Mouse (Mus musculus): ENCODE measurements around the gene Ptprd. TPM values are rescaled to one million over a fixed set of nuclear protein-coding genes. Genes with fewer than 3 reads are reported as not detected.

The Ptprd gene
- polyA plus RNA-seq, 1 experiment from 2014 or later: 18.6 TPM

DNA sequence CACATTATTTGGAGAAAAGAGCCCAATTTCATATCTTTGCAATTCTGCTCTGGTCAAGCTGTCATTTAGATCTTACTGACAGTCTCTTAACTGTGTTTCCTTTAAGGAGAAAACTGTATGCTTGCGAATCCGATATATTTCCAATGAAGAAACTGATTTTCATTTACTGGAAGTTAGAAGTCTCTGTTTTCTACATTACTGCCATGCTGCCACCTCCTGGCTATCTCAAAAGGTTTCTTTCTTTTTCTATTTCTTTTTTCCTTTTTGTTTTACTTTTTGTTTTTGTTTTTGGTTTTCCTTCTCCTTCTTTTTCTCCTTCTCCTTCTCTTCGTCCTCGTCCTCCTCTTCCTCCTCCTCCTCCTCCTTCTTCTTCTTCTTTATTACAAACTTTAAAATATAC, 812.6 kb downstream of the Ptprd start:
- no peak overlapping the region for H3K9ac ChIP-seq (ENCODE audit: low read length)

GRCm38 (mm10) chr4:77361728-77362127, 850.0 kb downstream of the Ptprd start:
- Histone ChIP-seq H3K27me3 (ENCODE audit: control insufficient read depth, insufficient read depth, low read length) (no peaks in the 10 kb centered on the region), H3K27ac (ENCODE audit: low read depth, low read length) (no peak overlapping the region), H3K9ac (ENCODE audit: low read length) (no peak overlapping the region), H3K4me1 (ENCODE audit: control insufficient read depth, insufficient read depth, low read length) (no peaks in the 10 kb centered on the region), H3K36me3 (ENCODE audit: control insufficient read depth, insufficient read depth, low read length) (no peaks in the 10 kb centered on the region), H3K4me2 (no peak overlapping the region), H3K9me3 (ENCODE audit: control insufficient read depth, low read length) (no peaks in the 10 kb centered on the region), H3K4me3 (ENCODE audit: low read depth, low read length) (no peak overlapping the region)
- ATAC-seq (ENCODE audit: low FRiP score) (0 out of 2 replicates have a peak, but pooled peaks have one; percentile 27), DNase-seq (ENCODE audit: low spot score, missing footprints) (peak; percentile 23)

More for the DNA sequence above, 812.6 kb downstream of the Ptprd start:
- no peaks in the 10 kb centered on the region for H3K9me3 ChIP-seq (ENCODE audit: control insufficient read depth, low read length)
- ATAC-seq (ENCODE audit: low FRiP score): no peak
- H3K27ac ChIP-seq (ENCODE audit: low read depth, low read length): no peak overlapping the region
- 88% methylated on average over 4 of the region's 4 CpGs for WGBS
- no peak overlapping the region for H3K4me2 ChIP-seq
- peak; percentile 82 for DNase-seq (ENCODE audit: low spot score, missing footprints)
- H3K4me3 ChIP-seq (ENCODE audit: low read depth, low read length): no peak overlapping the region
- H3K4me1 ChIP-seq (ENCODE audit: control insufficient read depth, insufficient read depth, low read length): no peaks in the 10 kb centered on the region
- H3K27me3 ChIP-seq (ENCODE audit: control insufficient read depth, insufficient read depth, low read length): no peaks in the 10 kb centered on the region
- H3K36me3 ChIP-seq (ENCODE audit: control insufficient read depth, insufficient read depth, low read length): no peaks in the 10 kb centered on the region

GRCm38 (mm10) chr4:77327198-77327597, 884.6 kb downstream of the Ptprd start:
- 85% methylated on average over 4 of the region's 4 CpGs for WGBS
- ATAC-seq (ENCODE audit: low FRiP score) (no peak), DNase-seq (ENCODE audit: low spot score, missing footprints) (no peak)
- Histone ChIP-seq H3K4me2 (no peak overlapping the region), H3K27ac (ENCODE audit: low read depth, low read length) (no peak overlapping the region), H3K9ac (ENCODE audit: low read length) (no peak overlapping the region), H3K4me1 (ENCODE audit: control insufficient read depth, insufficient read depth, low read length) (no peaks in the 10 kb centered on the region), H3K27me3 (ENCODE audit: control insufficient read depth, insufficient read depth, low read length) (no peaks in the 10 kb centered on the region), H3K4me3 (ENCODE audit: low read depth, low read length) (no peak overlapping the region), H3K9me3 (ENCODE audit: control insufficient read depth, low read length) (no peaks in the 10 kb centered on the region), H3K36me3 (ENCODE audit: control insufficient read depth, insufficient read depth, low read length) (no peaks in the 10 kb centered on the region)

DNA sequence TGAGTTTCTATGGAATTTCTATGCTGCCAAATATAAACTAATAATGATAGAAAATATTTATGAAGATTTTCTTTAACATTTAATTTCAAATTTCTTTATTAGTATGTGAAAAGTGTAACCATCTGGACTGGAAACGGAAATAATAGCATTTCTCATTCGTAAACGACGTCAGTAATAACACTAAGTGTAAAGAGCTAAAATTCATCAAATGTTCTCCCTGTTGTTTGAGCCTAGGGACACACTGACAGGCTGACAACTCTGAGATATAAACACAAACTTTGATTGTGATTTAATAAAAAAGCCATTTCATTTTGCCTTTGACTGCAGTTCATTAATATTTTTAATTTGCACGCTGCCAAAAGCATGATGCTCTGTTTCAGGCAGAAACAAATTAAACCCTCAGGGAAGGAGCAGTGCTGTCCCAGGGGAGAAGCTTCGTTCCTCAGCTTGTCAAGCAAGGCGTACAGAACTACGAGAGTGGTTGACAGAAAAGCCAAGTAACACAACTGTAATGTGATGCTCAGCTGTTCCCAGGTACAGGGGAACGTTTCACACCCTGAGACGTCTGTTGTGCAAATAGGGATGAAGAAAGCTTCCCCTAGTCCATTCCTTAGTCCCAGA, 894.6 kb downstream of the Ptprd start:
- Histone ChIP-seq H3K27ac (ENCODE audit: low read depth, low read length) (no peak overlapping the region), H3K27me3 (ENCODE audit: control insufficient read depth, insufficient read depth, low read length) (no peaks in the 10 kb centered on the region), H3K4me2 (no peak overlapping the region), H3K9me3 (ENCODE audit: control insufficient read depth, low read length) (no peaks in the 10 kb centered on the region), H3K4me3 (ENCODE audit: low read depth, low read length) (no peak overlapping the region), H3K9ac (ENCODE audit: low read length) (no peak overlapping the region), H3K4me1 (ENCODE audit: control insufficient read depth, insufficient read depth, low read length) (peaks cover 4% of the 10 kb centered on the region; the same call in 1 of the 2 replicates), H3K36me3 (ENCODE audit: control insufficient read depth, insufficient read depth, low read length) (no peaks in the 10 kb centered on the region)
- WGBS: 62% methylated on average over 10 of the region's 10 CpGs
- ATAC-seq (ENCODE audit: low FRiP score) (no peak), DNase-seq (ENCODE audit: low spot score, missing footprints) (no peak)

DNA sequence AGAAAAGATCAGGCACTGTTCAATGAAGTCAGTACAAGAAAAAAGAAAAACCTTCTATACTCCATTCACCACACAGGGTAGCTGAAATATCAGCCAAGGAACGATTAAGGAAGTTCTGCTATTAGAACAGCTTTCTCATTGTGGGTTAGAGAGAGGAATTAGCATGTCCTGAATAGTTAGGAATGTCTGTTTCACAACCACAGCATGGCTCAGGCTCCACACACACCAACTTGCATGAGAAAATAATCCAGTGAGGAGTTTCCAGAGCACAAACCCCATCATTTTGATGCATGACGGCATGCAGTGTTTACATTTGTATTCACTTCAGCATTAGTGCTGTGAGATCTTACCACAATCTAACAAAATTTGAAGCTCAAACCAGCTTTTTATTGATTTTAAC, 895.1 kb downstream of the Ptprd start:
- ATAC-seq (ENCODE audit: low FRiP score) (peak; percentile 85), DNase-seq (ENCODE audit: low spot score, missing footprints) (no peak)
- Histone ChIP-seq H3K27ac (ENCODE audit: low read depth, low read length) (no peak overlapping the region), H3K4me3 (ENCODE audit: low read depth, low read length) (no peak overlapping the region), H3K4me2 (no peak overlapping the region), H3K9ac (ENCODE audit: low read length) (no peak overlapping the region), H3K27me3 (ENCODE audit: control insufficient read depth, insufficient read depth, low read length) (no peaks in the 10 kb centered on the region), H3K36me3 (ENCODE audit: control insufficient read depth, insufficient read depth, low read length) (no peaks in the 10 kb centered on the region), H3K9me3 (ENCODE audit: control insufficient read depth, low read length) (no peaks in the 10 kb centered on the region), H3K4me1 (ENCODE audit: control insufficient read depth, insufficient read depth, low read length) (peaks cover 4% of the 10 kb centered on the region; the same call in 1 of the 2 replicates)
- 41% methylated on average over 2 of the region's 2 CpGs for WGBS

GRCm38 (mm10) chr4:77310127-77310788, 901.5 kb downstream of the Ptprd start:
- no peak for DNase-seq (ENCODE audit: low spot score, missing footprints)
- H3K36me3 ChIP-seq (ENCODE audit: control insufficient read depth, insufficient read depth, low read length): no peaks in the 10 kb centered on the region
- no peak overlapping the region for H3K4me2 ChIP-seq
- no peak overlapping the region for H3K4me3 ChIP-seq (ENCODE audit: low read depth, low read length)
- no peak overlapping the region for H3K9ac ChIP-seq (ENCODE audit: low read length)
- no peaks in the 10 kb centered on the region for H3K9me3 ChIP-seq (ENCODE audit: control insufficient read depth, low read length)
- no peaks in the 10 kb centered on the region for H3K4me1 ChIP-seq (ENCODE audit: control insufficient read depth, insufficient read depth, low read length)
- ATAC-seq (ENCODE audit: low FRiP score): 0 out of 2 replicates have a peak, but pooled peaks have one; percentile 10
- no peaks in the 10 kb centered on the region for H3K27me3 ChIP-seq (ENCODE audit: control insufficient read depth, insufficient read depth, low read length)
- whole genome bisulfite sequencing: 81% methylated on average over 3 of the region's 3 CpGs
- H3K27ac ChIP-seq (ENCODE audit: low read depth, low read length): no peak overlapping the region

DNA sequence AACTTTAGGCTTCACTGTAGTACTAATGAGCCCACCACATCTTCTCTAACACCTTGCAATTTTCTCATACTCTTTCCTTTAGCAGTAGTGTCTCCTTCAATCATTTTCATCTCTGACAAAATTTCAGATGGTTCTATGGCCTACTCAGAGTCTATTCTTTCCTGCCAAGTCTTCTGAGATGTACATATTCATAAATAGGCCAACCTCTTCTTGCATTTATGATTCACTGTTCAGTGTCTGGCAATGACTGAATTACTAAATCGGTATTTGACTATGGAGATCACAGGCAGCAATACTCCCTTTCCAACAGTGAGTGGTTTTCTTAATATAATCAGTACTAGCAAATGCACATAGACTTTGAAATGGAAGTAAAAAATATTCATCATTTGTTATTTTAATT, 928.3 kb downstream of the Ptprd start:
- H3K36me3 ChIP-seq (ENCODE audit: control insufficient read depth, insufficient read depth, low read length): no peaks in the 10 kb centered on the region
- DNase-seq (ENCODE audit: low spot score, missing footprints): no peak
- H3K4me2 ChIP-seq: no peak overlapping the region
- H3K4me3 ChIP-seq (ENCODE audit: low read depth, low read length): no peak overlapping the region
- H3K9me3 ChIP-seq (ENCODE audit: control insufficient read depth, low read length): no peaks in the 10 kb centered on the region
- ATAC-seq (ENCODE audit: low FRiP score): no peak
- no peaks in the 10 kb centered on the region for H3K27me3 ChIP-seq (ENCODE audit: control insufficient read depth, insufficient read depth, low read length)
- WGBS: 86% methylated on average over 1 of the region's 1 CpGs
- H3K27ac ChIP-seq (ENCODE audit: low read depth, low read length): no peak overlapping the region
- H3K4me1 ChIP-seq (ENCODE audit: control insufficient read depth, insufficient read depth, low read length): no peaks in the 10 kb centered on the region
- no peak overlapping the region for H3K9ac ChIP-seq (ENCODE audit: low read length)

GRCm38 (mm10) chr4:77277913-77278312, 933.8 kb downstream of the Ptprd start:
- H3K36me3 ChIP-seq (ENCODE audit: control insufficient read depth, insufficient read depth, low read length): no peaks in the 10 kb centered on the region
- H3K4me2 ChIP-seq: no peak overlapping the region
- no peaks in the 10 kb centered on the region for H3K27me3 ChIP-seq (ENCODE audit: control insufficient read depth, insufficient read depth, low read length)
- no peak overlapping the region for H3K27ac ChIP-seq (ENCODE audit: low read depth, low read length)
- DNase-seq (ENCODE audit: low spot score, missing footprints) (no peak), ATAC-seq (ENCODE audit: low FRiP score) (0 out of 2 replicates have a peak, but pooled peaks have one; percentile 57)
- no peaks in the 10 kb centered on the region for H3K9me3 ChIP-seq (ENCODE audit: control insufficient read depth, low read length)
- no peaks in the 10 kb centered on the region for H3K4me1 ChIP-seq (ENCODE audit: control insufficient read depth, insufficient read depth, low read length)
- WGBS: 22% methylated on average over 4 of the region's 4 CpGs
- H3K9ac ChIP-seq (ENCODE audit: low read length): no peak overlapping the region
- no peak overlapping the region for H3K4me3 ChIP-seq (ENCODE audit: low read depth, low read length)

DNA sequence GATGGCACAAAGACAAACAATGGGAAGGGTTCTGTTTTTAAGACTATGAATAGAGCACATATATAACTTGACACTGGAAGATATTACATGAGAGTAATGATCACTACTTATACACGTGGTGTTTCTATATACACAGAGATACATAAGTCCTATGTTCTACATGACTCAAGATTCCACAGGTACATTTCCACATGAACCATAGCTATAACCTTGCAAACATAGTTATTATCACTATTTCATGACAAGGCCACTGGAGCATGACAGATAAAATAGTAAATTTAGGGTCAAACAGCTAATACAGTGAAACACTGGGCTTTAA, 951.8 kb downstream of the Ptprd start:
- DNase-seq (ENCODE audit: low spot score, missing footprints) (no peak), ATAC-seq (ENCODE audit: low FRiP score) (no peak)
- no peaks in the 10 kb centered on the region for H3K9me3 ChIP-seq (ENCODE audit: control insufficient read depth, low read length)
- no peak overlapping the region for H3K27ac ChIP-seq (ENCODE audit: low read depth, low read length)
- no peaks in the 10 kb centered on the region for H3K4me1 ChIP-seq (ENCODE audit: control insufficient read depth, insufficient read depth, low read length)
- H3K4me2 ChIP-seq: no peak overlapping the region
- WGBS: 80% methylated on average over 1 of the region's 1 CpGs
- no peak overlapping the region for H3K9ac ChIP-seq (ENCODE audit: low read length)
- H3K27me3 ChIP-seq (ENCODE audit: control insufficient read depth, insufficient read depth, low read length): no peaks in the 10 kb centered on the region
- H3K4me3 ChIP-seq (ENCODE audit: low read depth, low read length): no peak overlapping the region
- no peaks in the 10 kb centered on the region for H3K36me3 ChIP-seq (ENCODE audit: control insufficient read depth, insufficient read depth, low read length)

Measured in midbrain, embryonic 11.5 days (tissue).